9 mouse cellular contexts compared by ENCODE assay signal in genomic region chr10:5639112-5639511, GRCm38 (mm10). TPM values are rescaled to one million over a fixed set of nuclear protein-coding genes. Genes with fewer than 3 reads are reported as not detected.
DNase-seq lines count a peak whose midpoint lies in the region; ATAC-seq and TF ChIP-seq lines count a peak whose summit lies in the region.
"Had no signal": no experiment of that assay in that cellular context is flagged by ENCODE, and none has a peak within 500 bp of the region (broad histone marks: within the 10 kb centered on the region; RNA-seq: fewer than 3 reads in every experiment).

Vip (plus strand) TSS chr10:5639218.

- H3K4me1 ChIP-seq in liver, embryonic 12.5 days: no peaks in the 10 kb centered on the region
- H3K4me1 ChIP-seq in embryonic facial prominence, embryonic 10.5 days: no peaks in the 10 kb centered on the region
- H3K4me1 ChIP-seq in liver, postnatal 0 days (ENCODE audit: insufficient read depth): no peaks in the 10 kb centered on the region
- H3K4me1 ChIP-seq: lung, embryonic 15.5 days had no signal

- 20% methylated on average over 8 of the region's 8 CpGs for WGBS in liver, embryonic 12.5 days (ENCODE audit: insufficient replicate concordance)
- 35% methylated on average over 8 of the region's 8 CpGs for WGBS in embryonic facial prominence, embryonic 10.5 days
- 24% methylated on average over 8 of the region's 8 CpGs for whole genome bisulfite sequencing in liver, postnatal 0 days (ENCODE audit: insufficient replicate concordance)

- no peaks in the 10 kb centered on the region for H3K36me3 ChIP-seq in liver, embryonic 12.5 days
- no peaks in the 10 kb centered on the region for H3K36me3 ChIP-seq in embryonic facial prominence, embryonic 10.5 days (replicated peaks)
- H3K36me3 ChIP-seq in liver, postnatal 0 days (replicated peaks; ENCODE audit: insufficient read depth, low read length): no peaks in the 10 kb centered on the region
- H3K36me3 ChIP-seq: lung, embryonic 15.5 days had no signal

- no peak for ATAC-seq in liver, embryonic 12.5 days
- ATAC-seq in liver, postnatal 0 days: no peak

- no peak for TF ChIP-seq CTCF in liver, postnatal 0 days (IDR thresholded peaks at IDR 0.05; ENCODE audit: low read depth)

- H3K4me3 ChIP-seq in liver, embryonic 12.5 days: no peak within 1 kb of the TSS
- no peak within 1 kb of the TSS for H3K4me3 ChIP-seq in embryonic facial prominence, embryonic 10.5 days
- H3K4me3 ChIP-seq in liver, postnatal 0 days (ENCODE audit: low read depth, low read length): no peak within 1 kb of the TSS
- H3K4me3 ChIP-seq: lung, embryonic 15.5 days had no signal

- H3K4me2 ChIP-seq in liver, embryonic 12.5 days: no peak within 1 kb of the TSS
- H3K4me2 ChIP-seq in liver, postnatal 0 days (ENCODE audit: low read depth, low read length): no peak within 1 kb of the TSS
- H3K4me2 ChIP-seq: lung, embryonic 15.5 days had no signal

- no peaks in the 10 kb centered on the region for H3K27me3 ChIP-seq in liver, embryonic 12.5 days (replicated peaks)
- no peaks in the 10 kb centered on the region for H3K27me3 ChIP-seq in embryonic facial prominence, embryonic 10.5 days (replicated peaks; ENCODE audit: low read depth, poor library complexity, severe bottlenecking)
- H3K27me3 ChIP-seq in liver, postnatal 0 days (ENCODE audit: insufficient read depth, low read length): no peaks in the 10 kb centered on the region
- H3K27me3 ChIP-seq: lung, embryonic 15.5 days had no signal

- no peaks in the 10 kb centered on the region for H3K9me3 ChIP-seq in liver, embryonic 12.5 days (replicated peaks)
- H3K9me3 ChIP-seq in embryonic facial prominence, embryonic 10.5 days: no peaks in the 10 kb centered on the region
- H3K9me3 ChIP-seq in liver, postnatal 0 days (ENCODE audit: low read length): no peaks in the 10 kb centered on the region
- H3K9me3 ChIP-seq: lung, embryonic 15.5 days had no signal

- peak; percentile 17 to 45 for DNase-seq in adrenal gland, adult (ENCODE audit: inconsistent age in 2 of 2, low spot score in 1 of 2)
- no peak for DNase-seq in adrenal gland, adult 18-20 months (ENCODE audit: low spot score in 2 of 2)
- DNase-seq in liver: peak; percentile 38
- peak; percentile 70 for DNase-seq in embryonic facial prominence, embryonic 10.5 days (ENCODE audit: low spot score)
- peak; percentile 29 for DNase-seq in liver, postnatal 0 days
- DNase-seq in urinary bladder, postnatal 25 days (ENCODE audit: low spot score): no peak
- DNase-seq in frontal cortex, postnatal 10 days (ENCODE audit: low spot score in 2 of 2): no peak

- TF ChIP-seq EP300 in liver, postnatal 0 days (IDR thresholded peaks at IDR 0.05; ENCODE audit: low read depth): no peak

- H3K27ac ChIP-seq in liver, embryonic 12.5 days: no peak within 1 kb of the TSS
- H3K27ac ChIP-seq in embryonic facial prominence, embryonic 10.5 days (replicated peaks): no peak within 1 kb of the TSS
- no peak within 1 kb of the TSS for H3K27ac ChIP-seq in liver, postnatal 0 days (ENCODE audit: low read depth)
- H3K27ac ChIP-seq: lung, embryonic 15.5 days had no signal

- no peak within 1 kb of the TSS for H3K9ac ChIP-seq in liver, embryonic 12.5 days
- H3K9ac ChIP-seq in liver, postnatal 0 days (replicated peaks): no peak within 1 kb of the TSS
- H3K9ac ChIP-seq: lung, embryonic 15.5 days had no signal

RNA-seq across cellular contexts. Expression of gene Vip, which starts in this region (rescaled TPM):
- not detected for total RNA-seq in adrenal gland, adult 18-20 months (2021)
- polyA plus RNA-seq in liver, embryonic 12.5 days (2016; fragmentation: Nextera tagmentation; extraction: Ambion mirVana): 0.11 TPM in 1 of 2 replicates, not detected in the other
- not detected in 2 replicates for polyA plus RNA-seq in embryonic facial prominence, embryonic 10.5 days (2016; fragmentation: Nextera tagmentation; extraction: Ambion mirVana)
- not detected in 2 replicates for polyA plus RNA-seq in liver, postnatal 0 days (2015; fragmentation: Nextera tagmentation; extraction: Ambion mirVana)

Comparison
In these comparisons a context has a peak if more than half of its experiments do, and no peak if none do; other contexts are left out.
1. DNase-seq: peak in adrenal gland, adult (2 of 2) and liver (single experiment); none in adrenal gland, adult 18-20 months (0 of 2), urinary bladder, postnatal 25 days (single experiment) and frontal cortex, postnatal 10 days (0 of 2).
2. Peak in DNase-seq in embryonic facial prominence, embryonic 10.5 days; RNA of the gene not detected or under 1 TPM.
3. Peak in DNase-seq in liver, postnatal 0 days; RNA of the gene not detected or under 1 TPM.